Mouse (Mus musculus) lung, postnatal 0 days (tissue): Measurements from ENCODE around the gene Rangrf.

Source experiments
- CTCF ChIP-seq: IDR thresholded peaks from 2 replicates; pipeline ENCODE4 v1.5.1; 2016; ENCODE audit warnings: antibody characterized with exemption, mild to moderate bottlenecking
- EP300 ChIP-seq: IDR thresholded peaks from 2 replicates; pipeline ENCODE4 v1.6.1; 2016; ENCODE audit warnings: antibody characterized with exemption, mild to moderate bottlenecking, control low read depth

DNA sequence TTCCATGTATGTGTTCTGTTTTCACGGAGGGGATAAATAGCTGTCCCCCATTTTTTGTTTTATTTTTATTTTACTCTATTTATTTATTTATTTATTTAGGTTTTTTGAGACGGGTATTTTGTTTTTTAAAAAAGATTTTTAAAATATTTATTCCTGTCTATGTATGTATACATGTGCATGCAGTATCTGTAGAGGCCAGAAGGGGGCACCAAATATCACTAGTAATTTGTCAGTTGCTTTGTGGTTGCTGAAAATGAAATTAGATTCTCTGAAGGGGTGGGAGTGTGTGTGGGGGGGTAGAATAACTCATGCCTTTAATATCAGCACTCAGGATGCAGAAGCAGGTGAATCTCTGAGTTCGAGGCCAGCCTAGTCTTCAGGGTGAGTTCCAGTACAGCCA lies 9.1 kb downstream of the Rangrf start:
- TF ChIP-seq CTCF = peak; percentile 75
- TF ChIP-seq EP300 = no peak
